Mouse (Mus musculus) left cerebral cortex, postnatal 25 days (tissue): ENCODE results near the gene Prkca. TPM values are rescaled to one million over a fixed set of nuclear protein-coding genes. Genes with fewer than 3 reads are reported as not detected.

Experiments used
- DNase-seq, 2 experiments: peaks; one replicate each; pipeline ENCODE4 v3.0.0; 2022; ENCODE audit warnings: low spot score in 2 of 2, mixed read lengths in 1 of 2
- intact Hi-C: fragments of 180-260 bp; cut with DNase I; formaldehyde crosslinking; loops from one replicate; pipeline ENCODE4 v1.15.1; 2025
- total RNA-seq, 2 experiments: library from RNA; stranded (reverse); gene quantifications; 2 replicates each; pipeline ENCODE4 v1.2.3; 2021

Gene Prkca
- total RNA-seq, 2 experiments from 2014 or later, result 172 TPM

DNA sequence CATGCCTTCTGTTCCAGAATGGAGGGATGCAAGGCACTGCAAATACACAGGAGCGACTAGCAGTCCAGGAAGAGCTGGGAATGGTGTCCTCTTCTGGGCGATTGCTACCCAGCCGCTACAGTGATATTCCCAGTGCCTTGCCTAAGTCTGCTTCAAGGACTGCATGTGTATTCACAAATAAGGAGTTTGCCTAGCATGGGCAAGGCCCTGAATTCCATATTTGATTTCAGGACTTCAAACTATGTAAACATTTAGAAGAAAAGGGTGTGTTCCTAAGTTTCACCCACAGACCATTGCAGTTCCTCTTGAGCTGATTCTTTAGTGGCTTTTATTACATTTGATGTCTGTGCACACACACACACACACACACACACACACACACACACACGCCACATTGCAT lies 39.9 kb downstream of the Prkca start:
- intact Hi-C loops, result no loop called here
- no peak for DNase-seq

GRCm38 (mm10) chr11:108301796-108302490 lies 41.8 kb downstream of the Prkca start:
- intact Hi-C loops, result no loop called here
- DNase-seq, result no peak

- intact Hi-C loops, result no loop called here
Measured at GRCm38 (mm10) chr11:108301036-108301435, 42.7 kb downstream of the Prkca start.

GRCm38 (mm10) chr11:108300443-108300842 lies 43.3 kb downstream of the Prkca start:
- DNase-seq, result no peak
- intact Hi-C loops, result no loop called here

More at GRCm38 (mm10) chr11:108301036-108301435, 42.7 kb downstream of the Prkca start:
- DNase-seq, result no peak

DNA sequence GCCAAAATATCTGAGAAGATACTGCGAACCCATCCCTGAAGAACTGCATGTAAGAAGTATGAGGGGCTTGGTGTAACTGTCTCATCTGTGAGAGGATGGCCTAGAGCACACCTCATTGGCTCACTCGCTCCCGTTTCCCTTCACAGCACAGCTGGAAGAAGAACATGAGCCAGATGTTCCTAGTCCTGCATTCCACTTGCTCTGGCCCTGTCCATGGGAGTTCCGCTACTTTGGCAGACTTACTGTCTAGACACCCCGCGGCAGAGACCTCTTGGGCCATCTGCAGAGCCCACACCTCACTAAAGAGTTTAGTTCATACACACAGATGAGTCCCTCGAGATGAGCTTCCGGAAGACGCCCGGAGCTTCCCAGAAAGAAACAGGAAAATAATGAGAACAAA lies 43.8 kb downstream of the Prkca start:
- DNase-seq, result no peak
- intact Hi-C loops, result no loop called here

DNA sequence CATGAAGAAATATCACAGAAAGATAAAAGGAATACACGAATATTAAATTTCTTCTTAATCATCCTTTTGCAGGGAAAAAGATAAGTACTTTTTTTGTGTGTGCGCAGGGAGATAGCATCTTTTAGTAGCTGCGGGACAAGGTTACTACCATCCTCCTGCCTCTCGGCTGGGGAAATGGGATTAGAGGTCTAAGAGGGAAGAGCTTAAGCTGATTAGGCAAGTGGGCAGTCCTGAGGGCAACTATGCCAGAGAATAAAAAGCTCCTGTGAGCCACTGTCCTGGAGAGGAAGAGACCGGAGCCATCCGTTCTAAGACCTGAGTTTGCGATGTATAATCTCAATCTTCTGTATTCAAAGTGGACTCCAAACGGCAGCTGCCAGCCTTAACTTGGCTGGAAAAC lies 45.8 kb downstream of the Prkca start:
- intact Hi-C loops, result no loop called here
- no peak for DNase-seq

DNA sequence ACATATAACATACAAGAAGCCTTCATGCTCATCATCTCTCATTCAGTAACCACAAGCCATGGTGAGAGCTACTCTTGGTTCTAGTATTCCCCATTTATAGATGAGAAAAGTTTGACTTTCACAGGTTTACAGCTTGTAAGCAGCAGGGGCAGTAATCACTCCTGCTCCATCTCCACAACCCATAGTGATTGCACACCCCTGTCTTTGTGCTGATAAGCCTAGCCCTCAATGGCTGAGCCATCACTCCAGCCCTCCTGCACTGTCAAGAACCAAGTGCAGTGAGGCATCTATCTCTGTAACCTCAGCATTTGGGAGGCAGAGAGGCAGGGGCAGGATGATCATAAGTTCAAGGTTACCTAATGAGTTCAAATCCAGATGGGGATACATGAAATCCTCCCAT lies 48.4 kb downstream of the Prkca start:
- no peak for DNase-seq
- intact Hi-C loops, result no loop called here

GRCm38 (mm10) chr11:108294305-108294813 lies 49.4 kb downstream of the Prkca start:
- DNase-seq, result no peak
- intact Hi-C loops, result no loop called here

- no peak for DNase-seq
- intact Hi-C loops, result no loop called here
Measured at GRCm38 (mm10) chr11:108293843-108294242, 49.9 kb downstream of the Prkca start.

DNA sequence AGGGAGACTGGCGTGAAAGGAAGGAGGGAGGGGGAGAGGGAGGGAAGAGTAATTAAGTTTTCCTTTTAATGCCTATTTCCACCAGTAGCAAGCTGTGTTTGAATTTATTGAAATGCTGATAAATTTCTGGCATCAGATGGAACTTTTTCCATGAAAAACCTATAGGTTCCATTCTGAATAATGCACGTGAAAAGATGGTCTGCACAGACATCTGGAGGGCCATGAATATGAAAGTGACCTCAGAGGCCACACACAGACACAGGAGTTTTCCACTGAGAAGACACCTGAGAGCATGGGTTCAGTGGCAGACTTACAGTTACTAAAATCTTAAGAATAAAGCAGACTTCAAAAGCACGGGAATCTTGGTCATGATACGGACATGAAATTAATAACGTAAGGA lies 54.5 kb downstream of the Prkca start:
- intact Hi-C loops, result no loop called here
- DNase-seq, result no peak

DNA sequence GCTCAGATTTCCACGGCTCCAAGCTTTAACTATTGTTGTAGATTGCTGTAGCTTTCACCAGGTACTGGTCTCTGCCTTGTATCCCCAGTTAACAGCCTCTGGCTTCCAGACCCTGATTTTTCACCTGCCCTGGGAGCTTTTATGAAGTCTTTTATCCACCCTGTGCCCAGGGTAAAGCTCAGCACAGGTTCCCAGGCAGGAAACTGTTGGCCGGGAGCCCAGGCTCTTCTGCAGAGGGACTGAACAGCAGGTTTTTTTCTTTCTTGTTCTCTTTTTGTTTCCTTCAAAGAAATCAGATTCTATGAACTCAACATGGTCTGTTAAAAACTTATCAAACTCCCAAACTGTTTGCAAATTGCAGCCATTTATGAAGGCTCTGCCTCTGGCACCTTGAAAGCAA lies 56.4 kb downstream of the Prkca start:
- no peak for DNase-seq
- intact Hi-C loops, result no loop called here

- intact Hi-C loops, result no loop called here
- DNase-seq, result no peak
Measured at GRCm38 (mm10) chr11:108285046-108285445, 58.7 kb downstream of the Prkca start.

GRCm38 (mm10) chr11:108282850-108283459 lies 60.8 kb downstream of the Prkca start:
- DNase-seq, result no peak
- intact Hi-C loops, result no loop called here

GRCm38 (mm10) chr11:108279748-108280373 lies 63.9 kb downstream of the Prkca start:
- intact Hi-C loops, result no loop called here
- no peak for DNase-seq

DNA sequence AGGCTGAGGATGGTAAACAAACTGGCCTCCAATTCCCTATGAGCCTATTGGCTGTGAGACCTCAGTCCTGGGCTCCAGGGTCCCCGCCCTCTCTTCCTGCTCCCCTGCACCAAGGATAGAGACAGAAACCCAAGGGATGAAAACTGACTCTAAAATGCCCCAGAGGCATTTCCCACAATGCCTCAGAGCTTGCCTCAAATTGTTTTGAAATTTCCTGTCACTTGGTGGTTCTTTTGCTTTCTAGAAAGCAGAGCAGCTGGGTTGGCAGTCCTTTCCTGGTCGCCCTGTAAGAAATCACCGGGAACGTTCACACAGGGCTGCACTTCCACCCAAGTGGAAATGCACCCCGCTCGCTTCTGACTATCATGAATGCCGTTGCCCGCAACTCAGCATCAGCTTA lies 66.6 kb downstream of the Prkca start:
- intact Hi-C loops, result no loop called here
- no peak for DNase-seq

DNA sequence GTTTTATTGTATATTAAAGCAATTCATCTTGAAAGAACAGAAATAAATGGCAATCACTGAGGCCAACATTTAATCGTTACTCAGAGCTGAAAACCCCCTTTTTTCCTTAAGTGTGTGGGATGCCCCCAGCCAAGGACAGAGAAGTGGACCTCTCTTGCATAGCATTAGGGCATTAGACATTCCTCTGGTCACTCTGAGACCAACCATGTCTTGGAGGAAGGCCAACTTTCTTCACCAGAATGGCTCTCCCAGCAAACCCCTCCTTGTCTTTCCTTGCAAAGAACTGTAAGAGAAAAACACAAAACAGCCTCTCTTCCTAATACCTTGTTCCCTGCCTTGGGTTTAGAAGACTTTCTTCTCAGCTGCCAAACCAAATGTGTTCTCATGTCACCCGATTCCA lies 67.6 kb downstream of the Prkca start:
- intact Hi-C loops, result no loop called here
- DNase-seq, result no peak

- intact Hi-C loops, result no loop called here
- no peak for DNase-seq
Measured at GRCm38 (mm10) chr11:108274046-108274445, 69.7 kb downstream of the Prkca start.

GRCm38 (mm10) chr11:108273415-108273965 lies 70.2 kb downstream of the Prkca start:
- intact Hi-C loops, result no loop called here
- DNase-seq, result no peak

- DNase-seq, result peak; percentile 27 to 69
- intact Hi-C loops, result no loop called here
Measured at GRCm38 (mm10) chr11:108272601-108273414, 70.9 kb downstream of the Prkca start.

DNA sequence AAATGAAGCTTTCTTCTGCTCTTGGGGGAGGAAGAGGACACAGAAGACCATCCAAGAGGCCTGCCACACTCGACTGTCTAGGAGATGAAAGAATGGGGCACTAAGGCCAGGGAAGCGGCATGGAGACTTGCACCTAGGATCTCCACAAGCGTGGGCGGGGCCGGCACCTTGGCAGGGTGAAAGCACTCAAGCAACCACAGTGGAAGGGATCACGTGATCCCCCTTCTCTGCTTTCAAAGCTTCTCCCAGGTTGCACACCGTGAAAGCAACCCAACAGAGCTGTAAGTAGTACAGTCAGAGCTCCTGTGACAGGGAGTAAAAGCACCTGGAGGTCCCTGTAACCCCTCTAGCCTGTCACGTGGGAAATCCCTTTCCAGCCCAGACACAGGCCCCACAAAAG lies 72.4 kb downstream of the Prkca start:
- no peak for DNase-seq
- intact Hi-C loops, result no loop called here
